Mouse (Mus musculus): Measurements from ENCODE around the gene Tas2r131.
"Not testable (repeated sequence)": the region's sequence is repeated elsewhere in the genome, so short reads cannot be mapped to it uniquely, and the experiment has no call there.

Tas2r131 gene

DNA sequence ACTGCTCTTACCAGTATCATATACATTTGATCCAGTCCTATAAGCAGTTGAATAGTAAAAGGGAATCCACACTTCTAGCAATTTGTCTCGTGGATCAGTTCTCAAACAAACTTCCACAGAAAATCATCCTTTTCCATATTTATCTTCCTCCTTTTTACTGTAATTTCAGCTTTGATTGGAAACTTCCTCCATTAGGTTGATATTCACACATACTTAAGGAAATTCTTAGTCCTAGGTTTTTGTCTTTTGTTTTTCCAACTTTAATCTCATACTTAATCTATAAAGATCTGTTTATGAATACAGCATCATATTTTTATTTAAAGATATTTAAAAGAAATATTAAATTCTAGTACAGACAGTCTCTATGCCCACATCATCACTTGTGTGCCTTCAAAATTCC is at the start of gene Tas2r131:
Gene Tas2r131, minus strand, starts transcription at position 101 of the 400 bp plus-strand sequence.
- DNase-seq (ENCODE audit: low spot score), result no peak

DNA sequence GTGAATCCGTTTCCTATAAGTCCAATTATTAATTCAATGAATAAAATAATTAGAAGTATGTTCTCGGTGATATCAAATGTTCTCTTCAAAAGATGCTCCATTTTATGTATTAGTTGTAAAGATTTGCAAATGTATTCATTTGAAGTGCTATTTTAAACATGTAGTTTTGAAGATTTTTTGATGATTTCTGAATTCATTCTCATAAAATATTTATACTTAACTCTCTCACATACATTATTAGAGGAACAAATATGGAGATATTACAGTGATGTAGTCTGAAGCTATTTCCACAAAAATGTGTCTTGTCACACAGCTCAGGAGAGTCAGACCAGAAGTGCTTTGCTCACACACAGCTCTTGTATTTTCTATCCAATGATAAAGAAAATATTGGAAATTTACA is 23.1 kb upstream of the Tas2r131 start, which contains the start of gene Tas2r109:
Gene Tas2r109, minus strand, starts transcription at position 101 of the 400 bp plus-strand sequence.
- DNase-seq (ENCODE audit: low spot score), result no peak

DNA sequence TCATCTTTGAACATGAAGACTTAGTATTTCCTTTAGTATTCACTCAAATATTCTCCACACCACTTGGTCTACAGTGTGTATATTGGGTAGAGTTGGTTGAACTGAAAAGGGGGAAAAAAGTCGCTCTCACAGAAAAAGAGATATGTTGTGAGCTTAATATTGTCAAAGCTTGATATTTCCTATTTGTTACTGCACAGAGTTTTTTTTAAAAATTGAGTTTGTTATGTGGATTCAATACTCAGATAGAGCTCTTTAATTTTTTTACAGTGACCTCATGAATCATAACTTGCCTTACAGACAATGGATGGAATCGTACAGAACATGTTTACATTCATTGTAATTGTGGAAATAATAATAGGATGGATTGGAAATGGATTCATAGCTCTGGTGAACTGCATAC is 6.9 kb downstream of the Tas2r131 start, which contains the start of gene Tas2r129:
Gene Tas2r129, plus strand, starts transcription at position 301 of the 400 bp plus-strand sequence.
- no peak for DNase-seq (ENCODE audit: low spot score)

DNA sequence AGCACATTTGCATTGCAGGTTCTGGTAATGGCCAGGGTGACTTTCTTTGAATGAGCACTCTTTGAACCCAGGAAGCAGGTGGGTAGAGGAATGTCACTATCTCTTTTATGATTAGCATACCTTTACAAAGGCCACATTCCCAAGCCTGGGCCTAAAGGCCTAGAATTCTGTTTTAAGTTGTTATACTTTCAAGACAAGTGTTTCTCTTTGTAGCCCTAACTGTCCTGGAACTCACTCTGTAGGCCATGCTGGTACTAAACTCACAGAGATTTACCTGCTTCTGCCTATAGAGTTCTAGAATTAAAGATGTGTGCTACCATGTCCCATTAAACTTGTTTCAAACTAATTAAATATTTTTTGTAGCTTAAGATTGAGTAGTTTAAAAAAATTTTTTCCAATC is 16.3 kb downstream of the Tas2r131 start:
- DNase-seq (ENCODE audit: low spot score), result not testable (repeated sequence)

DNA sequence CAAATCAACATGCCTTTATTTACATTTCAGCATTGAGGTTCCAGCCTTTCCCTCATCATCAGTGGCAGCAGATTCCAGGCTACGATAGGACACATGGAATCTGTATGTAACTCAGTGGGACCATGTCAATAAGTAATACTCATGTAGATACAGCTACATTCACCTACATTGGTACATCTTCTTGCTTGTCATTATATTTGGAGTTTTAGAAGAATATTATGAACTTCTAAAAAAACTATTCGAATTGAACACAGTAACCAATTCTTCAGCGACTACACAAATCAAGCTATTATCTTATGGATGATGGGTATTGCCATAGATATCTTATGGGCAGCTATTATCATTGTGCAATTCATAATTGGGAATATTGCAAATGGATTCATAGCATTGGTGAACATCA is 48.4 kb downstream of the Tas2r131 start, which contains the start of gene Tas2r125:
Gene Tas2r125, plus strand, starts transcription at position 301 of the 400 bp plus-strand sequence.
- DNase-seq (ENCODE audit: low spot score), result no peak
